Mouse (Mus musculus) limb, embryonic 13.5 days (tissue): ENCODE data around the gene Cer1. TPM values are rescaled to one million over a fixed set of nuclear protein-coding genes. Genes with fewer than 3 reads are reported as not detected.

Source experiments
- ATAC-seq: fragments of 200-750 bp; cut with Nextera tagmentation; 2 replicates; pipeline ENCODE4 v1.8.0; 2017; ENCODE audit warnings: low read depth, moderate number of reproducible peaks, moderate TSS enrichment; ENCODE audit not compliant: low FRiP score
- H3K27ac ChIP-seq: fragments of 300-500 bp; sonication (generic); 2 replicates; pipeline ENCODE4 v1.5.1; 2015; ENCODE audit warnings: inconsistent platforms, mild to moderate bottlenecking, moderate library complexity
- H3K27me3 ChIP-seq: fragments of 300-500 bp; sonication (generic); 2 replicates; pipeline ENCODE4 v1.6.1; 2015; ENCODE audit warnings: mild to moderate bottlenecking, inconsistent platforms
- H3K36me3 ChIP-seq: fragments of 300-500 bp; sonication (generic); 2 replicates; pipeline ENCODE4 v1.6.1; 2015; ENCODE audit warnings: inconsistent platforms, mild to moderate bottlenecking, moderate library complexity
- H3K4me1 ChIP-seq: fragments of 300-500 bp; sonication (generic); 2 replicates; pipeline ENCODE4 v1.6.1; 2015; ENCODE audit warnings: inconsistent platforms
- H3K4me2 ChIP-seq: fragments of 300-500 bp; sonication (generic); replicated peaks from 2 replicates; pipeline ENCODE4 v1.6.1; 2015; ENCODE audit warnings: inconsistent platforms, mild to moderate bottlenecking, moderate library complexity
- H3K4me3 ChIP-seq: fragments of 300-500 bp; sonication (generic); 2 replicates; pipeline ENCODE4 v1.5.1; 2015; ENCODE audit warnings: moderate library complexity, mild to moderate bottlenecking, inconsistent platforms
- H3K9ac ChIP-seq: fragments of 300-500 bp; sonication (generic); 2 replicates; pipeline ENCODE4 v1.6.1; 2015; ENCODE audit warnings: mild to moderate bottlenecking, inconsistent platforms
- H3K9me3 ChIP-seq: fragments of 300-500 bp; sonication (generic); 2 replicates; pipeline ENCODE4 v1.6.1; 2016; ENCODE audit warnings: inconsistent platforms
- WGBS: fragments of 180-500 bp; shearing (Covaris S2); methylation state at CpG from one replicate; pipeline ENCODE4 v1.1.7; 2015; 5-methylcytosine and 5-hydroxymethylcytosine counted together
- polyA plus RNA-seq: library from polyadenylated mRNA; unstranded; fragments of >200 nt; fragmentation: Nextera tagmentation; extraction: Ambion mirVana; gene quantifications from 2 replicates; pipeline ENCODE4 v1.2.1, GENCODE M21; 2015

Cer1 gene
- 1.1 and 1.3 TPM in 2 replicates for polyA plus RNA-seq

DNA sequence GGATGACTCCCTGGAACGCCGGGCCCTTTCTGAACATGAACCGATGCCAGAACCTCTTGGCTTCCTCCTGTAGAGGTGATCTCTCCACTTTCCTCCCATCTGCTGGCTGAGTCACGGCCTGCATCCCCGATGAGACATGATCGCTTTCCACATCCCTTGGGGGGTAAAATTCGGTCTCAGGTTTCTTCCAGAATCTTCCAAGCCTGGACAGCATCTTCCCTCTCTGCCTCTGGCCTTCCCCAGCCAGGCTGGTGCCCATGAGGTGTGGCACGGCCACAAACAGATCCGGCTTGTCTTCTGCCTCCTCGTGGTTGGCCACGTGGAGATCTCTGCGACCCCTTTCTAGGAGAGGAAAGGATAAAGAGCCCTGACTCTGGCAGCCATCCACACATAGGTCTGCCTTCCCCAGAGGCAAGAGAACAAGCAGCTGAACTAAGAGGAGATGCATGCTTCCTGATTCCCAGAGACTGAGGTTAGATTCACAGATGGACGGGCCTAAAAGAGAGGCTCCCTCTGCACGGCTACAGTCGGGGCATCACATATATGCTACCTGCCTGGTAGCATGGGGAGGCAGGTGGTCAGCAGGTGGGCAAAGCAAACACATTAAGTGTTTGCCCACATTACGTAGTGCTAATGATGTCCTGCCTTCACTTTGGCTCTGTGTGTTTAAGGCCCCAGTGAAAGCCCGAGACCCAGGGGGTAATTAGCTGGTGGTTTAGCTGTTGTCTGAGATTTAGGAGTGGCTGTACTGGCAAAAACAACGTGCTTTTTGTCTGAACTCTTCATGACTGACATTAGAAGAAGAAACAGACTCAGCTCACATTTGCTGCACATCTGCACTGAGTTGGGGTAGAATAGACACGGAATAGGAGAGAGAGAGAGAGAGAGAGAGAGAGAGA lies at the start of gene Cer1:
Gene Cer1 (minus strand): TSS at position 513 of the 899 bp plus-strand sequence.
- no peaks in the 10 kb centered on the region for H3K36me3 ChIP-seq
- no peaks in the 10 kb centered on the region for H3K27me3 ChIP-seq
- no peak for ATAC-seq
- no peak within 1 kb of the TSS for H3K4me2 ChIP-seq
- H3K4me3 ChIP-seq = no peak within 1 kb of the TSS
- H3K4me1 ChIP-seq = peaks cover 44% of the 10 kb centered on the region
- H3K9ac ChIP-seq = no peak within 1 kb of the TSS
- peak within 1 kb of the TSS; percentile 33; the same call in 1 of the 2 replicates for H3K27ac ChIP-seq
- no peaks in the 10 kb centered on the region for H3K9me3 ChIP-seq
- WGBS = 55% methylated on average over 18 of the region's 19 CpGs

DNA sequence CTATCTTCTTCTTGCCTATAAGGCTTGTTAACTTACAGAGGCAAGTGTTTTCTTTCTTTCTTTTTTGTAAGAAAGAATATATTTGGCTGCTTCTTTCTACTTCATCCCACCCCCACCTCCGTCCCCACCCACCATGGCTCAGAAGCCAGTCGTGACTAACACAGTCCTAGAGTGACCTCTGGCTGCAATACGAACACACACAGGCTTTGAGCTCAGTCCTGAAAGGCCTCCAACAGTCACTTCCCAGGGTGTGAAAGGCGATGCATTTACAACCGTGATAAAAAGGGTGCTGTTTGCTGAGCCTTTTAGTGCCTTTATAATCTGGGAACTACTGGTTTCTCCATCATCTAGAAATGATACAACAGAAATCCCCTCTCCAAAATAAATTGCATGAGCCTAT lies 49.4 kb upstream of the Cer1 start:
- Histone ChIP-seq H3K9me3 (no peaks in the 10 kb centered on the region), H3K4me3 (no peak overlapping the region), H3K36me3 (no peaks in the 10 kb centered on the region), H3K27me3 (no peaks in the 10 kb centered on the region), H3K9ac (no peak overlapping the region), H3K27ac (no peak overlapping the region), H3K4me1 (peaks cover 23% of the 10 kb centered on the region), H3K4me2 (peak overlapping the region; percentile 52)
- peak; percentile 87 for ATAC-seq
- 7% methylated on average over 5 of the region's 5 CpGs for WGBS

DNA sequence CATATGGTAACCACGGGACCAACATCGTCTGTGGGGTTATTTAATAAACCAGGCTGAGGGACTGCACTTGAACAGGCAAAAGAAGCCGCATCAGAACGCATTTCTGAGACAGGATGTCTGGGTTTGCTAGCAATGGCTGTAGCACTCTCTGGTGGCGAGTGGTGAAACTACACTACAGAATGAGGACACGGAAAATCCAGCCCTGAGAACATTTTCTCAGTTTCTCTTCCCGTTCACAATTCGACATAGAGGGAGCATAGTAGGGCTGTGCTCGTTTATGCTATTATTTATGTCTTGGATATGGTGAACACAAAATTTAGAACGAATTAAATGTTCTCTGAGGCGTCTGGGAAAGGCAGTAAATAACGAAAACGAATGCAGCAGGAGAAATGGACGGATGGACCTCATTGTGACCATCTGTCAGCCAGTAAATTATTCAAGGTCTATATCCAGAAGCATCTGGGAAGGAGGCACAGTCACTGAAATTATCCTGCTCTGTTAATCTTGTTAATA lies 48.8 kb upstream of the Cer1 start:
- ATAC-seq = peak; percentile 29
- peak overlapping the region; percentile 27 for H3K4me3 ChIP-seq
- peak overlapping the region; percentile 52 for H3K4me2 ChIP-seq
- H3K27me3 ChIP-seq = no peaks in the 10 kb centered on the region
- no peaks in the 10 kb centered on the region for H3K9me3 ChIP-seq
- H3K9ac ChIP-seq = 0 out of 2 replicates have a peak overlapping the region, but pooled peaks have one; percentile 21
- no peaks in the 10 kb centered on the region for H3K36me3 ChIP-seq
- WGBS = 12% methylated on average over 14 of the region's 14 CpGs
- peaks cover 23% of the 10 kb centered on the region for H3K4me1 ChIP-seq
- no peak overlapping the region for H3K27ac ChIP-seq

DNA sequence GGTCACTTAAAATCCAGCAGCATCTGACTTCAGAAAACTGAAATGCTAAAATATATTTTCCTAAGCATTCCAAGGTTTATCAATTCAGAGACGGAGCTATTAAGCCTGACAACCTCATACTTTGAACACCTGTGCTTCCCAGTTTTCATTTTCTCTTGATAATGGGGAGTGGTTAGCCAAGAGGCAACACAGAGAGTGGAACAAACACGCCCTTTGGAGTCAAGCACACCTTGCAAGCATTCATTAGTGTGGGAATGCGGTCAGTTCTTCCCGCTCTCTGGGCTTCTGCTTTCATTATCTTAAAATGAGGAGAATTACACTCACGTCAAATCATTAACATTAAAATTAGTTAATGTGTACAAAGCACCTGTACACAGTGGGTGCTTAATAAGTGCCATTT lies 45.1 kb upstream of the Cer1 start:
- WGBS = 67% methylated on average over 5 of the region's 5 CpGs
- no peak overlapping the region for H3K4me3 ChIP-seq
- peaks cover 23% of the 10 kb centered on the region for H3K4me1 ChIP-seq
- H3K4me2 ChIP-seq = no peak overlapping the region
- no peak overlapping the region for H3K9ac ChIP-seq
- H3K36me3 ChIP-seq = no peaks in the 10 kb centered on the region
- no peaks in the 10 kb centered on the region for H3K9me3 ChIP-seq
- ATAC-seq = no peak
- H3K27ac ChIP-seq = no peak overlapping the region
- H3K27me3 ChIP-seq = no peaks in the 10 kb centered on the region

DNA sequence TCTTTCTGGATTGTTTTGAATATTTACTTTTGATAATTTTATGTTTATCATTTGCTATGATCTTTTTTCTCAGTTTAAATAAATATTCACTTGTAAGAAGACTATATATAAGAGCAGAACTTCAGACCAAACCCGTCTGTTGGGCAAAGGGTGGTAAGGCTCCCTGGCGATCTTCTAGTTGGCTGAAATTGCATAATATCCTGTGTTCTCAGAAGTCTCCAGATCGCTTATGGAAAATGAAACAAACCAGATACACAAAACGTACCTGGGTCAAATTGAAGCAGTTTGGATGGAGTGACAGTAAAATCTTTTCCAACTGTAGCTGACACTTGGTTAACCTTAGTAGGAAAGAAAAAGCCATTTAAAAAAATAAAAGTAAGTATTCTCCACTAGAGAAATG lies 37.0 kb upstream of the Cer1 start:
- no peaks in the 10 kb centered on the region for H3K36me3 ChIP-seq
- no peaks in the 10 kb centered on the region for H3K9me3 ChIP-seq
- H3K4me3 ChIP-seq = no peak overlapping the region
- no peak for ATAC-seq
- H3K27me3 ChIP-seq = no peaks in the 10 kb centered on the region
- 57% methylated on average over 4 of the region's 4 CpGs for WGBS
- no peak overlapping the region for H3K9ac ChIP-seq
- H3K4me1 ChIP-seq = peaks cover 17% of the 10 kb centered on the region
- H3K27ac ChIP-seq = no peak overlapping the region
- H3K4me2 ChIP-seq = no peak overlapping the region

DNA sequence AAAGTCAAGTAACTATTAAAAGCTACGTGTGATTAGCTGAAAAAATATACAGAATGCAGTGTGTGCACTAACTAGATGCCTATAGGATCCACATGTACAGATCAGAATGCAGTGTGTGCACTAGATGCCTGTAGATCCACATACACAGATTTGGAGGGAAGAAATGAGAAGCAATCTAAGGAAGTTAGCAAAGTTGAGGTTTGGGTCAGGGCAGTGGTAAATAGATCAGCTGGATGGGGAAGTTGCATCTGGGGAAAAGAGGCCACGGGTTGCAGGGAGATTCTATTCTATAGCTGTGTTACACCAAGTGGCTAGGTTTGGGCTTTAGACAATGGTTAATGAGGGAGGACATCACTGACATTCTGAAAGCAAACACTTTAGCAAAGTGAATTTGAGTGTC lies 33.7 kb upstream of the Cer1 start:
- Histone ChIP-seq H3K4me3 (no peak overlapping the region), H3K9me3 (no peaks in the 10 kb centered on the region), H3K4me1 (peaks cover 39% of the 10 kb centered on the region), H3K4me2 (no peak overlapping the region), H3K36me3 (no peaks in the 10 kb centered on the region), H3K9ac (no peak overlapping the region), H3K27me3 (no peaks in the 10 kb centered on the region), H3K27ac (no peak overlapping the region)
- WGBS = 75% methylated on average over 2 of the region's 2 CpGs
- ATAC-seq = no peak

DNA sequence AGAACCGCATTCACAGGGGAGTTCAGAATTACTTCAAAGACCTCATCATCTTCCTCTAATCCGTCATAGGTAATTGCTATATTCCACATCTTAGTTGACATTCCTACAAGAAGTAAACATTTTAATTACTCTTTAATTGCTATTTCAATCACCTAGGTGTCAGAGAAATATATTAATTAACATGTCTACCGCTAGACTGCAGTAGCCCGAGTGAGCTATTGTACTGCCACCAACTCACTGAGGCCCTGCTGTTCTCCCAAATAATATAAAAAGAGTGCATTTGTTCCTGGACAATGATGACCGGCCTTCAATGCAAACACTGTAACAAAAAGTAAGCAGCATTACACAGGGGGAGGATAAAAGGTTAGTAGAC lies 31.7 kb upstream of the Cer1 start:
- no peak overlapping the region for H3K27ac ChIP-seq
- H3K36me3 ChIP-seq = no peaks in the 10 kb centered on the region
- 46% methylated on average over 5 of the region's 5 CpGs for WGBS
- no peaks in the 10 kb centered on the region for H3K27me3 ChIP-seq
- peaks cover 34% of the 10 kb centered on the region for H3K4me1 ChIP-seq
- H3K9ac ChIP-seq = no peak overlapping the region
- no peak overlapping the region for H3K4me3 ChIP-seq
- no peak overlapping the region for H3K4me2 ChIP-seq
- H3K9me3 ChIP-seq = no peaks in the 10 kb centered on the region
- ATAC-seq = no peak

DNA sequence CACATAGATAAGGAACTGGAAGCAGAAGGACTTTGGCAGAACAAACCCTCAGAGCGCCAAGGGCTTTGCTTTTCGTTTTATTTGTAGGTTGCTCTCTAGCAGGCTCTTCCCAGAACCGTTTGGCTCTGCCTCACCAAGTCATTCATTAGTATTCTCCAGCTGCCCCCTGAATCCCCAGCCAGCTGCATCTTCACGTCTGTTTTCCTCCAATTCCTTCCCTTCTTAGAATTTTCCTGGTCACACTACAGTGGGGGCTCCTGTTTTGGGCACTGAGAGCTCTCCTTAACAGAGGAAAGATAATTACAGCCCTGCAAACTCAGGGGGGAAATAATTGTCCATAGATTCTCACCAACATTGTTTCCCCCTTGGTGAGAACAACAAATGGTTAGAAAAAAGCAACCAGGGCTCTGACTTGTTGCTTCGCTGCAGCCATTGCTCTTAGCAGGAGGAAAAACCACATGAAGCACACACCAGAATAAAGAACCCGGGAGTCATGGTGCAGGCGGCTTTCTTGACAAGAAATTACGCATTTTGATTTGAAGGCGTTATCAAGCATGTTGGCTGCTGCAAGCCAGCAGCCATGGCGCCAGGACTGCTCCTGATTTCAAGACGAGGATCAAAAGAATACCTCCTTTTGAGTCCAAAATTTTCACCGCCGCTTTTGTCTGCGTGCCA lies 31.2 kb upstream of the Cer1 start:
- H3K27me3 ChIP-seq = no peaks in the 10 kb centered on the region
- H3K9ac ChIP-seq = no peak overlapping the region
- 0 out of 2 replicates have a peak overlapping the region, but pooled peaks have one; percentile 3 for H3K4me2 ChIP-seq
- 44% methylated on average over 14 of the region's 14 CpGs for WGBS
- no peaks in the 10 kb centered on the region for H3K9me3 ChIP-seq
- peaks cover 34% of the 10 kb centered on the region for H3K4me1 ChIP-seq
- H3K36me3 ChIP-seq = no peaks in the 10 kb centered on the region
- H3K27ac ChIP-seq = no peak overlapping the region
- no peak for ATAC-seq
- H3K4me3 ChIP-seq = no peak overlapping the region

- H3K9ac ChIP-seq = no peak overlapping the region
- H3K4me3 ChIP-seq = no peak overlapping the region
- H3K27me3 ChIP-seq = no peaks in the 10 kb centered on the region
- no peak for ATAC-seq
- H3K36me3 ChIP-seq = no peaks in the 10 kb centered on the region
- 68% methylated on average over 7 of the region's 7 CpGs for WGBS
- peaks cover 31% of the 10 kb centered on the region for H3K4me1 ChIP-seq
- no peak overlapping the region for H3K27ac ChIP-seq
- no peaks in the 10 kb centered on the region for H3K9me3 ChIP-seq
- H3K4me2 ChIP-seq = no peak overlapping the region
These were observed 30.6 kb upstream of the Cer1 start for GRCm38 (mm10) chr4:82915576-82915975.

DNA sequence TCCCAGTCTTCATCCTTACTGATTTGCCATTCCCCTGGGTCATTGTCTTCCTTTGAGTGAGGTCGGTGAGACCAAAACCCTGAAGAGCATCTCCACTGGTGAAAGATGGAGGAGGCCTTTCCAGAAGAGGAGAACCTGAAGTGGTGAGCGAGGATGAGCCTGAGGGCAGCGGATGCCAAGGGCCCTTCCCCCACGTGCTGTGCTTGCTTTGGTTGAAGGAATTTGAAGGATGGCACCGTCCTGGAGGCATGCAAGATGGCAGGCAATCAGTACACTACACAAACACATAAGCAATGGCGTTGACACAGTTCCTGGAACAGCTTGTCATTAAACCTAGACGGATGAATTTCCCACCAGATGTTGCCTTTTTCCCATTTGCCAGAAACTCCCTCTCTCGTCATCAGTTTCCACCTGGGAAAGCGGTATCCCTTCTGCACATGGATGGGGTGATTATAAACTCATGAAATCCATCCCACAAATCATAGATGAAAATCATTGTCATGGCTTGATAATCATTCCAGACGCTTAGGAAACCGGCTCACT lies 29.7 kb upstream of the Cer1 start:
- WGBS = 69% methylated on average over 11 of the region's 11 CpGs
- Histone ChIP-seq H3K4me3 (no peak overlapping the region), H3K36me3 (no peaks in the 10 kb centered on the region), H3K4me2 (no peak overlapping the region), H3K27me3 (no peaks in the 10 kb centered on the region), H3K27ac (no peak overlapping the region), H3K9ac (no peak overlapping the region), H3K9me3 (no peaks in the 10 kb centered on the region), H3K4me1 (peaks cover 24% of the 10 kb centered on the region)
- ATAC-seq = no peak

DNA sequence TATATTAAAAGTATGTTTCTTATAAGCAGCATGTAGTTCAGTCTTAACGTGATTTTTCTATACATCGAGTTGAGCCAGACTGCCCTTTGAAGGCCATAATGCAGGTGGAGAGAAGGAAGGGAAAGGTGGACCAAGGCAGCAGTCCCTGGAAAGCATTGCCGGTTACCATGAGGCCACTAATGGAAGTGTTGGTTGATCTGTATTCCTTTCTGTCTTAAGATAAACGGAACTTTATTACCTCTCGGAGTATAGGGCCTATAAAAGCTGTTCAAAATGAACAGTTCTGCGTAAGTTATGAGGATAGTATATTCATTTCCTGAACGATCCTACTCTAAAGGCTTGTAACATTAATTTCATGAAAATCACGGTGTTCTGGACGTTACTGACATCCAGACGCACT lies 10.3 kb upstream of the Cer1 start:
- ATAC-seq = no peak
- Histone ChIP-seq H3K4me3 (no peak overlapping the region), H3K27me3 (no peaks in the 10 kb centered on the region), H3K27ac (0 out of 2 replicates have a peak overlapping the region, but pooled peaks have one; percentile 15), H3K9ac (no peak overlapping the region), H3K36me3 (no peaks in the 10 kb centered on the region), H3K9me3 (no peaks in the 10 kb centered on the region), H3K4me2 (no peak overlapping the region), H3K4me1 (peaks cover 36% of the 10 kb centered on the region)
- WGBS = 47% methylated on average over 10 of the region's 10 CpGs

DNA sequence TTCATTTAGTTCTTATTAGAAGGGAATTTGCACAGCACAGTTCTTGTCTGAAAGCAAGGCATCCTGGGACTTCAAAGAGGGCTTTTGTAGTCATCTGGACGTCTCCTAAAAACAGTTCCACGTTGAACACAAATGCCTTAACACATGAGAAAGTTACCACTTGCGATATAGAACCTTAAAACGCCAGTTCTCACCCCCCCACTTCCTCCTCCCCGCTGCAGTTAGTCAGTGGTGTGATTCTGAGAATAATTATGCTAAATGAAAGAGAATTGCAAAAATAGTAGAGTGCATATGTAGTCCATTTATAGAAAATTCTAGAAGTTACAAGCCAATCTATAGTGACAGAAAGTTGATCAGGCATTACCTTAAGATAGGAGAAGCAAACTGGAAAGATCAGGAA lies 7.3 kb upstream of the Cer1 start:
- Histone ChIP-seq H3K9ac (no peak overlapping the region), H3K27ac (peak overlapping the region; percentile 94), H3K4me1 (peaks cover 44% of the 10 kb centered on the region), H3K36me3 (no peaks in the 10 kb centered on the region), H3K9me3 (no peaks in the 10 kb centered on the region), H3K4me2 (0 out of 2 replicates have a peak overlapping the region, but pooled peaks have one; percentile 12), H3K27me3 (no peaks in the 10 kb centered on the region), H3K4me3 (no peak overlapping the region)
- 29% methylated on average over 5 of the region's 5 CpGs for WGBS
- ATAC-seq = no peak
